Mouse (Mus musculus) neural tube, embryonic 10.5 days (tissue): ENCODE data around the gene Mal.
"Not testable (repeated sequence)": the region's sequence is repeated elsewhere in the genome, so short reads cannot be mapped to it uniquely, and the experiment has no call there.

Source experiments
- DNase-seq: peaks from one replicate; pipeline ENCODE4 v3.0.0-alpha.2; 2017; ENCODE audit warnings: low spot score; ENCODE audit errors: extremely low spot score

Gene Mal

GRCm38 (mm10) chr2:127625659-127626058, 30.8 kb downstream of the Mal start:
- no peak for DNase-seq

- DNase-seq = no peak
Measured at GRCm38 (mm10) chr2:127624786-127625185, 31.7 kb downstream of the Mal start.

GRCm38 (mm10) chr2:127622065-127622464, 34.4 kb downstream of the Mal start:
- DNase-seq = no peak

- no peak for DNase-seq
Measured at GRCm38 (mm10) chr2:127619311-127619710, 37.2 kb downstream of the Mal start.

- no peak for DNase-seq
Measured at GRCm38 (mm10) chr2:127612288-127612687, 44.2 kb downstream of the Mal start.

GRCm38 (mm10) chr2:127611386-127611785, 45.1 kb downstream of the Mal start:
- DNase-seq = no peak

GRCm38 (mm10) chr2:127608986-127609385, 47.5 kb downstream of the Mal start:
- DNase-seq = no peak

- DNase-seq = no peak
Measured at GRCm38 (mm10) chr2:127608234-127608633, 48.3 kb downstream of the Mal start.

GRCm38 (mm10) chr2:127605203-127605602, 51.3 kb downstream of the Mal start:
- DNase-seq = no peak

- DNase-seq = not testable (repeated sequence)
Measured at GRCm38 (mm10) chr2:127603383-127603782, 53.1 kb downstream of the Mal start.

GRCm38 (mm10) chr2:127590840-127591239, 65.7 kb downstream of the Mal start:
- no peak for DNase-seq

- DNase-seq = no peak
Measured at GRCm38 (mm10) chr2:127590204-127590603, 66.3 kb downstream of the Mal start.

- DNase-seq = no peak
Measured at GRCm38 (mm10) chr2:127588897-127589296, 67.6 kb downstream of the Mal start.

GRCm38 (mm10) chr2:127587514-127587844, 69.0 kb downstream of the Mal start:
- DNase-seq = no peak

- peak; percentile 92 for DNase-seq
Measured at GRCm38 (mm10) chr2:127586694-127587513, 69.6 kb downstream of the Mal start, which contains the start of the genes Zfp661 and Mrps5. TSS of gene Zfp661 (minus strand) at chr2:127587094. TSS of gene Mrps5 (plus strand) at chr2:127587222.

GRCm38 (mm10) chr2:127584436-127584858, 72.0 kb downstream of the Mal start:
- DNase-seq = peak; percentile 92
